Mouse (Mus musculus): ENCODE data around the gene Siae.

- no peak for TF ChIP-seq GATA1 (IDR thresholded peaks at IDR 0.05; ENCODE audit: low read length)
- no peak for TF ChIP-seq TAL1 (IDR thresholded peaks at IDR 0.05; ENCODE audit: low read length)
Measured at GRCm38 (mm10) chr9:37545847-37546452, 9.5 kb upstream of the Siae start.

Measured in erythroblast, embryonic 14.5 days (primary cell).